Mouse (Mus musculus) cerebellum, postnatal 10 days (tissue): ENCODE measurements around the gene Hpcal1.
"Not testable (repeated sequence)": the region's sequence is repeated elsewhere in the genome, so short reads cannot be mapped to it uniquely, and the experiment has no call there.

Source experiments
- DNase-seq, 2 experiments: peaks; one replicate each; pipeline ENCODE4 v3.0.0; 2021; ENCODE audit warnings: mixed read lengths in 2 of 2

Hpcal1 gene

DNA sequence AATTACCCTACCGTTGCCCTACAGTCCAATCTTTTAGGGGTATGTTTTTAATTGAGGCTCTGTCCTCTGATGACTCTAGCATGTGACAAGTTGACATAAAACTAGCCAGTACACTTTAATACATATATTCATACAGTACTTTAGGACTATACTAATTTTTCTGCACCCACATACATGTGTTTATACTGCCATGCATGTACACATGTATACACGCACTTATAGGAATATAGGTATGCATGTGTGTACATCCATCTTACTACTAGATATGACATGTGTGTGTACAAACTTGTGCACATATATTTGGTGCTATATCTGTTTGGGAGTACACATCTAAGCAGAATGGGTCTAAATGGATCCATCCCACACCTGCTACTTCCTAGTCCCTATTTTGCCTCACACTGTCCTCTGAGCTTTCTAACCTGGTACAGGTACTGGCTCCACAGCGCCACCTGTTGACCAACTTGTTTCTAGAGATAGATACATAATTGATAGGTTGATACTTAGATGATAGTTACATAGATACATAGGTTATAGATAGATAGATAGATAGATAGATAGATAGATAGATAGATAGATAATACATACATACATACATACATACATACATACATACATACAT lies 105.1 kb downstream of the Hpcal1 start:
- DNase-seq: peak; percentile 89 to 94

DNA sequence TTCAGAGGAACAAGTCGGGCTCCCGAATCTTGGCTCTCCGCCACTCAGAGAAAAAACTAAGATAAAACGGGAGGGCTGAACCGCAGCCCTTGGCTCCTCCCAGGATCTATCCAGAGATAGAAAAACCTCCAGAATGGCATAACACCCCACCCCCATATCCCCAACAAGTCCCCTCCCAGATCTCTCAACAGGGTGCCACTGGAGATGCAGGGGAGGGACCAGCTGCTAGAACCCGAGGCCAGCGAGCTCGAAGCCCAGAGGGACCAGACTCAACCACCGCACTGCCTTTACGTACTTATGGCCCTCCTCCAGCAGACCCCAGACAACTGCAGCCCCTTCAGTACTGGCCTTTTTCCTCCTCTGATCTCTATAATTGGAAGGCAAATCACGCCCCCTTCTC lies 107.6 kb downstream of the Hpcal1 start:
- DNase-seq: not testable (repeated sequence)

DNA sequence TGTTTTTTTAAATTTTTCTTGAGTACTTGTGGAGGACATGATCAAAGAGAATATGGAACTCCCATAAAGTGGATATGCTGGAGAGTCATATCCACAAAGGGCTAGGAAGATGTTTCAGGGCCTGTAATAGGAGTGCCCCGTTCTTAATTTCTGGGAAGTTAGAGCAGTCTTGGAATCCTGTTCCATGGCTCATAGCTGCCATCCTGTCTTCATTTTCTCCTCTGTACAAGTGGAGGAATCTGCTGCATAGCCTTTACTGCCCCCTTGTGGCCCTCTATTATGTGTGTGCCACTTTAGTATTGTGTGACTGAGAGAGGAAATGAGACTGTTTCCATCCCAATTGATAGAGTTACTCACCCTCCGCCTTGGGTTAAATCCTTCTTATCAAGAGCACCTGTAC lies 117.9 kb downstream of the Hpcal1 start:
- DNase-seq: peak; percentile 90 to 95

DNA sequence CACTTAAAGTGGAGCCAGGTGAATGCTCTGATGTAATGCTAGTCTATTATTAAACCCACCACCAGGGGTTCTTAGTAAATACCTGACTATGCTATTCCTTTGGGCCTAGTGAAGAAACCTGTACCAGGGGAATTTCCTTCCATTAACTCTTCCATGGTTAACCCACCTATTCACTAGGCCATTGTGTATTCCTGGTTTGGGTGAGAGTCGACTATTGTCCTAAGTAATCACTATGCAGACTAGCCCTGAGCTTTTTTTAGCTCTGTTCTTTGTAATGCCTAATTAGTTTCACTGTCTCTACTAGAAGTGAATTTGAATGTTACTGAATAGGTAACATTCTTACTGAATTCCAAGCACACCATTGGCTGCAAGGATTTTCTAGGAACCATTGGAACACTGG lies 144.6 kb downstream of the Hpcal1 start:
- not testable (repeated sequence) for DNase-seq
